Mouse (Mus musculus) cerebellum, adult (tissue): ENCODE measurements around the gene Hlcs.

Experiments
- ATAC-seq: cut with Nextera tagmentation; 2 replicates; pipeline ENCODE4 v1.9.2; 2017; ENCODE audit warnings: mild to moderate bottlenecking, moderate library complexity, mixed read lengths; ENCODE audit not compliant: insufficient number of reproducible peaks, low FRiP score, low TSS enrichment

Gene Hlcs

GRCm38 (mm10) chr16:94083848-94084525 is 229.4 kb downstream of the Hlcs start:
- no peak for ATAC-seq

GRCm38 (mm10) chr16:94082960-94083847 is 230.2 kb downstream of the Hlcs start:
- ATAC-seq: no peak

GRCm38 (mm10) chr16:94081996-94082708 is 231.2 kb downstream of the Hlcs start:
- ATAC-seq: no peak

GRCm38 (mm10) chr16:94081596-94081995 is 231.8 kb downstream of the Hlcs start:
- no peak for ATAC-seq

GRCm38 (mm10) chr16:94079856-94080555 is 233.4 kb downstream of the Hlcs start:
- ATAC-seq: no peak

GRCm38 (mm10) chr16:94079075-94079855 is 234.1 kb downstream of the Hlcs start:
- ATAC-seq: no peak
